Mouse (Mus musculus) olfactory bulb, adult 2 months (tissue): ENCODE measurements around the gene Gins3.

Source experiments
- CTCF ChIP-seq: fragments of 200-500 bp; IDR thresholded peaks from 2 replicates; pipeline ENCODE4 v1.5.1; 2012; ENCODE audit warnings: low read depth, mild to moderate bottlenecking, low read length, moderate library complexity; ENCODE audit not compliant: insufficient read depth
- POLR2A ChIP-seq: fragments of 200-500 bp; IDR thresholded peaks from 2 replicates; pipeline ENCODE4 v1.6.1; 2012; ENCODE audit warnings: mild to moderate bottlenecking, low read depth, low read length, moderate library complexity; ENCODE audit not compliant: insufficient read depth

DNA sequence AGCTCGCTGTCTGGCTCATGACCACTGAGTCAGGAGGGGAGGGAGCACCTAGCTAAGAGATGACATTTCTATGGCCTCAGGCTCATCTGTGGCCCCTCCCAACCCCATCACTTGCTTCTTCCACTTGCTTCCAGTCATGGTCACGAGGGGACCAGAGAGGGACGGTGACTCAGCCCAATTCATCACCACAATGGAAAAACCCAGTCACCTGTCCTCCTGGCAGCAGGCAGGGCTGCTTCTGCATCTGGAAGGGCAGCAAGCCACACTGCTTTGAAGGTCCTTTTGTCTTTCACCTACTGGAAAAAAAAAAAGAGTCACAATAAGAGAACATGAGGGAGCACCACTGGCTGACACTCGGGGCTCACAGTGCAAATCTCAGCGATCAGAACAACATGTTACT, 39.6 kb downstream of the Gins3 start:
- TF ChIP-seq CTCF (no peak), POLR2A (no peak)
